Mouse (Mus musculus): Measurements from ENCODE around the gene Gm14295.
A peak's percentile ranks its signal among the peaks of the same experiment; 100 is the strongest.
"Not testable (repeated sequence)": the region's sequence is repeated elsewhere in the genome, so short reads cannot be mapped to it uniquely, and the experiment has no call there.

The Gm14295 gene

DNA sequence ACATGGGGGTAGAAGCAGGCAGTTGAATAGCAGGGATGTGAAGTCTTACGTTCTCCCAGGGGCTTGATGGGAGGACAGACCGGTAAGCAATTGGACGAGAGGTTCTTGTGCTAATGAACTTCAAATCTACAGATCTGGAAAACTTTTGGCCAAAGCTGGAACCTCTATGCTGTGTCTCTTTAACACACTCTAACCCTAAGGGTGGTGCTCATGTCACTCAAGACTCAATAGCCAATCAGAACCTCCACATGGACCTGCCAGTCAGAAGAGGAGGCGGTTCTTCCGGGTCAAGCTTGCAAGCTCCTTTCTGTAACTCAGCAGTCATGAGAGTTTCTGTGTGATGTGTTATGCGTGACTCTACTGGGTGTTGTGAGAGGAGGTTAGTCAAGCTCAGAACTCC lies at the start of gene Gm14295:
Gene Gm14295, plus strand, starts transcription at position 301 of the 400 bp plus-strand sequence.
- DNase-seq = not testable (repeated sequence)

DNA sequence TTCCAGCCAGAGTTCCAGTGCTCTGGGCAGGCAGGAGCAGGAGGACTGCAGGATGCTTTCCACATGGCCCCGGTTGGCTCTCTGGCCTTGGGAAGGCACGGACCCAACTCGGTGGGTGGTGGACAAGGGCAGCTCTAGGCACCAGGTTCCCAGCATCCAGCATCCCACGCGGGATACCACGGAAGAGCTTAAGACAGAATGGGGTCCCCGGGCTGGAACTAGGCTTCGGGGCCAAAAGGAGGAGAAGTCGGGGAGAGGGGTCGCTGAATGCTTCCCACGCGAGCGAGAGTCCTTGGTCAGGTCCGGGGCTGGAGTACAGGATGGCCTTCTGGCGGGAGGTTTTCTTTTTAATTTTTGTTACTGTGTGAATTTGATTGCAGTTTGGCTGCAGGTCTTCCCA lies 373 bp downstream of the Gm14295 start:
- DNase-seq = peak in 1 of 2 experiments; percentile 1

DNA sequence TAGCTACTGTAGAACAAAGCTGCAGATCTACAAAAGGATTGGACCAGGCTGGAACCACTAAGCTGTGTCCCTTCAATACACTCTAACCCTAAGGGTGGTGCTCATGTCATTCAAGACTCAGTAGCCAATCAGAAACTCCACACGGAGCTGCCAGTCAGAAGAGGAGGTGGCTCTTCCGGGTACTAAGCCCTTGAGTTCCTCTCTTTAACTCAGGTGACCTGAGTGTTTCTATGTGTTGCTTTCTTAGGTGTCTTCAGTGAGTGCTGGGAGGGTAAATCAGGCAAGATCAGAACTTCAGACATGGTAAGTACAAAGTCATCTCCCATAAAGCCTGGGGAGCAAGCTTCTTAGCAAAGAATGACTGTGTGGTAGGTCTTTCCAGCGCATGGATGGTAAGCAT lies 32.4 kb downstream of the Gm14295 start, which contains the start of gene Gm14408:
Gene Gm14408, plus strand, starts transcription at position 301 of the 400 bp plus-strand sequence.
- DNase-seq = not testable (repeated sequence)
